Mouse (Mus musculus) liver, embryonic 14.5 days (tissue): Measurements from ENCODE around the gene Fam198a. TPM values are rescaled to one million over a fixed set of nuclear protein-coding genes. Genes with fewer than 3 reads are reported as not detected.
A peak's percentile ranks its signal among the peaks of the same experiment; 100 is the strongest.

Experiments
- ATAC-seq: fragments of 200-750 bp; cut with Nextera tagmentation; 2 replicates; pipeline ENCODE4 v1.8.0; 2017; ENCODE audit warnings: moderate number of reproducible peaks, mild to moderate bottlenecking, moderate library complexity; ENCODE audit not compliant: insufficient read depth
- DNase-seq, 3 experiments: peaks; one replicate each; pipeline ENCODE4 v3.0.0-alpha.2; 2012 to 2013; ENCODE audit warnings: low read depth in 3 of 3, low spot score in 3 of 3
- H3K27ac ChIP-seq: fragments of 300-500 bp; sonication (generic); 2 replicates; pipeline ENCODE4 v1.5.1; 2014; ENCODE audit warnings: moderate library complexity, mild to moderate bottlenecking, control low read depth, inconsistent platforms
- H3K27me3 ChIP-seq: fragments of 300-500 bp; sonication (generic); 2 replicates; pipeline ENCODE4 v1.6.1; 2014; ENCODE audit warnings: mild to moderate bottlenecking, low read length, moderate library complexity; ENCODE audit not compliant: control insufficient read depth, insufficient read depth
- H3K36me3 ChIP-seq: fragments of 300-500 bp; sonication (generic); replicated peaks from 2 replicates; pipeline ENCODE4 v1.6.1; 2014; ENCODE audit warnings: low read depth; ENCODE audit not compliant: control insufficient read depth, insufficient read depth
- H3K4me1 ChIP-seq, 2 experiments: fragments of 200-500 bp in 1 of 2; fragments of 300-500 bp in 1 of 2; sonication (generic) in 1 of 2; replicated peaks; 2 replicates each; pipeline ENCODE4 v1.6.1; 2012 to 2014; ENCODE audit warnings: antibody characterized with exemption in 1 of 2, inconsistent platforms in 1 of 2, low read length in 1 of 2; ENCODE audit not compliant: control insufficient read depth in 2 of 2, insufficient read depth in 2 of 2
- H3K4me2 ChIP-seq: fragments of 300-500 bp; sonication (generic); 2 replicates; pipeline ENCODE4 v1.6.1; 2014; ENCODE audit warnings: low read depth, mild to moderate bottlenecking, control low read depth, moderate library complexity
- H3K4me3 ChIP-seq, 2 experiments: fragments of 200-500 bp in 1 of 2; fragments of 300-500 bp in 1 of 2; sonication (generic) in 1 of 2; 2 replicates each; pipeline ENCODE4 v1.5.1; 2012 to 2014; ENCODE audit warnings: low read depth in 2 of 2, low read length in 2 of 2, mild to moderate bottlenecking in 2 of 2, control low read depth in 1 of 2, inconsistent platforms in 1 of 2, moderate library complexity in 1 of 2; ENCODE audit not compliant: insufficient read depth in 1 of 2
- H3K9ac ChIP-seq: fragments of 300-500 bp; sonication (generic); replicated peaks from 2 replicates; pipeline ENCODE4 v1.6.1; 2014; ENCODE audit warnings: mild to moderate bottlenecking, control low read depth, moderate library complexity
- H3K9me3 ChIP-seq: fragments of 300-500 bp; sonication (generic); 2 replicates; pipeline ENCODE4 v1.6.1; 2016; ENCODE audit warnings: low read length, mixed read lengths; ENCODE audit not compliant: control insufficient read depth
- CTCF ChIP-seq: IDR thresholded peaks from 2 replicates; pipeline ENCODE4 v1.5.1; 2016; ENCODE audit warnings: antibody characterized with exemption, low read depth, control low read depth
- EP300 ChIP-seq: IDR thresholded peaks from 2 replicates; pipeline ENCODE4 v1.6.1; 2016; ENCODE audit warnings: antibody characterized with exemption, low read depth
- WGBS: fragments of 180-500 bp; shearing (Covaris S2); extraction: QIAGEN DNeasy Blood & Tissue Kit; methylation state at CpG from one replicate; pipeline ENCODE4 v1.1.7; 2014; ENCODE audit not compliant: insufficient replicate concordance; 5-methylcytosine and 5-hydroxymethylcytosine counted together
- polyA plus RNA-seq, 2 experiments: library from polyadenylated mRNA; depleted of rRNA in 1 of 2; stranded (reverse) in 1 of 2; unstranded in 1 of 2; fragments of >200 nt; fragmentation: Nextera tagmentation in 1 of 2; extraction: Ambion mirVana in 1 of 2; gene quantifications; 2 replicates each; pipeline versions ENCODE4 v1.2.1 to v1.2.3; 2012 to 2014

Fam198a gene
- polyA plus RNA-seq, 2 experiments = 0.08 to 0.10 TPM

DNA sequence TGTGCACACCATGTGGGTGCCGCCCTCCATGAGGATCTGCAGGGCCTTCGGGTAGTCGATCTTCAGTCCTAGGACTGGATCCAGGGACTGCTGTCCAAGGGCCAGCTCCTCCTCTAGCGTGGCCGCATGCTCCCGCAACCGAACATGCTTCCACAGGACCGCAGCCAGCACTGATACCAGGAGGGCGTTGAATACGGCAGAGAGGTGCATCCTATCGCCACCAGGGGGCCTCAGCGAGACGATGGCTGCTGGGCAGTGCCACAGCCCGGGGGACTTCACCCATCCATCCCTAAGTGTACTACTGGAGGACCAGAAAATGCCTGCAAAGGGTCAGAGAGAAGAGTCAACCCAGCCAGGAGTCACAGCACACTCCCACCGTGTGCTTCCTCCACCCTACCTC, 32.7 kb downstream of the Fam198a start:
- WGBS = 45% methylated on average over 15 of the region's 15 CpGs
- no peaks in the 10 kb centered on the region for H3K36me3 ChIP-seq
- 0 out of 2 replicates have a peak, but pooled peaks have one; percentile 11 for ATAC-seq

GRCm38 (mm10) chr9:121984465-121985461, 34.0 kb downstream of the Fam198a start:
- 47% methylated on average over 15 of the region's 15 CpGs for WGBS
- H3K27ac ChIP-seq = no peak overlapping the region
- H3K4me1 ChIP-seq = no peaks in the 10 kb centered on the region
- DNase-seq (peak in 2 of 3 experiments; percentile 23 to 35), ATAC-seq (peak; percentile 4; the same call in 1 of the 2 replicates)
- TF ChIP-seq EP300 (no peak), CTCF (peak; percentile 99)
- H3K36me3 ChIP-seq = no peaks in the 10 kb centered on the region
- H3K4me2 ChIP-seq = no peak overlapping the region
- H3K9ac ChIP-seq = no peak overlapping the region
- no peak overlapping the region for H3K4me3 ChIP-seq
- no peaks in the 10 kb centered on the region for H3K9me3 ChIP-seq
- no peaks in the 10 kb centered on the region for H3K27me3 ChIP-seq

More for the DNA sequence above, 32.7 kb downstream of the Fam198a start:
- Histone ChIP-seq H3K27me3 (no peaks in the 10 kb centered on the region), H3K27ac (no peak overlapping the region), H3K9me3 (no peaks in the 10 kb centered on the region), H3K4me1 (no peaks in the 10 kb centered on the region), H3K9ac (no peak overlapping the region), H3K4me2 (no peak overlapping the region), H3K4me3 (no peak overlapping the region)
- DNase-seq = no peak
- TF ChIP-seq EP300 = no peak
- peak; percentile 90 for TF ChIP-seq CTCF

- Histone ChIP-seq H3K9me3 (no peaks in the 10 kb centered on the region), H3K4me2 (no peak overlapping the region), H3K4me3 (no peak overlapping the region), H3K9ac (no peak overlapping the region), H3K27ac (no peak overlapping the region), H3K4me1 (no peaks in the 10 kb centered on the region), H3K36me3 (no peaks in the 10 kb centered on the region), H3K27me3 (no peaks in the 10 kb centered on the region)
- no peak for TF ChIP-seq EP300
- no peak for ATAC-seq
- 48% methylated on average over 3 of the region's 3 CpGs for WGBS
- no peak for DNase-seq
These were observed 38.1 kb downstream of the Fam198a start for GRCm38 (mm10) chr9:121988910-121989309.

- WGBS = 58% methylated on average over 5 of the region's 5 CpGs
- DNase-seq = no peak
- no peak overlapping the region for H3K4me2 ChIP-seq
- H3K36me3 ChIP-seq = no peaks in the 10 kb centered on the region
- no peak for TF ChIP-seq CTCF
- no peak for TF ChIP-seq EP300
- no peak overlapping the region for H3K27ac ChIP-seq
- no peaks in the 10 kb centered on the region for H3K4me1 ChIP-seq
- ATAC-seq = no peak
- H3K4me3 ChIP-seq = no peak overlapping the region
- no peaks in the 10 kb centered on the region for H3K27me3 ChIP-seq
- H3K9ac ChIP-seq = no peak overlapping the region
- H3K9me3 ChIP-seq = no peaks in the 10 kb centered on the region
These were observed 38.7 kb downstream of the Fam198a start for GRCm38 (mm10) chr9:121989536-121989935.

GRCm38 (mm10) chr9:121991041-121991440, 40.3 kb downstream of the Fam198a start:
- Histone ChIP-seq H3K4me1 (0 out of 4 replicates have a peak, but pooled peaks cover 0 to 2% of the 10 kb centered on the region in 2 experiments), H3K9me3 (no peaks in the 10 kb centered on the region), H3K27me3 (peaks cover 5% of the 10 kb centered on the region; the same call in 1 of the 2 replicates), H3K4me3 (no peak overlapping the region), H3K9ac (no peak overlapping the region), H3K4me2 (no peak overlapping the region), H3K36me3 (no peaks in the 10 kb centered on the region), H3K27ac (no peak overlapping the region)
- TF ChIP-seq CTCF (no peak), EP300 (no peak)
- DNase-seq (no peak), ATAC-seq (no peak)
- 60% methylated on average over 5 of the region's 5 CpGs for WGBS
